Mouse (Mus musculus) c-Kit-negative CD71-positive TER-119-positive erythroid progenitor cells, embryonic 14.5 days (primary cell): ENCODE measurements around the gene Elf2.

Experiments used
- DNase-seq: peaks from one replicate; pipeline ENCODE4 v3.0.0-alpha.2; 2013; ENCODE audit warnings: low read depth, low spot score

Gene Elf2

GRCm38 (mm10) chr3:51284375-51284774 is 56.1 kb downstream of the Elf2 start:
- DNase-seq, result no peak

GRCm38 (mm10) chr3:51281727-51282126 is 58.7 kb downstream of the Elf2 start:
- no peak for DNase-seq

- no peak for DNase-seq
These were observed 62.0 kb downstream of the Elf2 start for GRCm38 (mm10) chr3:51278433-51278832.

GRCm38 (mm10) chr3:51277201-51278150 is 63.0 kb downstream of the Elf2 start:
- no peak for DNase-seq

- DNase-seq, result no peak
These were observed 63.9 kb downstream of the Elf2 start for GRCm38 (mm10) chr3:51276421-51277111.

GRCm38 (mm10) chr3:51275956-51276398 is 64.5 kb downstream of the Elf2 start:
- peak; percentile 75 for DNase-seq

GRCm38 (mm10) chr3:51270069-51270817 is 70.2 kb downstream of the Elf2 start:
- DNase-seq, result no peak

GRCm38 (mm10) chr3:51268434-51268833 is 72.0 kb downstream of the Elf2 start:
- DNase-seq, result no peak

- no peak for DNase-seq
These were observed 77.5 kb downstream of the Elf2 start for GRCm38 (mm10) chr3:51262942-51263341.

GRCm38 (mm10) chr3:51258070-51258469 is 82.4 kb downstream of the Elf2 start:
- DNase-seq, result no peak

GRCm38 (mm10) chr3:51256450-51256849 is 84.0 kb downstream of the Elf2 start:
- DNase-seq, result no peak

GRCm38 (mm10) chr3:51254784-51255183 is 85.7 kb downstream of the Elf2 start:
- DNase-seq, result no peak

GRCm38 (mm10) chr3:51252689-51253402 is 87.6 kb downstream of the Elf2 start:
- no peak for DNase-seq

GRCm38 (mm10) chr3:51252223-51252622 is 88.2 kb downstream of the Elf2 start:
- no peak for DNase-seq

- DNase-seq, result no peak
These were observed 89.4 kb downstream of the Elf2 start for GRCm38 (mm10) chr3:51251057-51251456.

GRCm38 (mm10) chr3:51249866-51250265 is 90.6 kb downstream of the Elf2 start:
- DNase-seq, result no peak

GRCm38 (mm10) chr3:51249460-51249859 is 91.0 kb downstream of the Elf2 start:
- no peak for DNase-seq

- DNase-seq, result no peak
These were observed 91.9 kb downstream of the Elf2 start for GRCm38 (mm10) chr3:51248600-51248999.

- DNase-seq, result no peak
These were observed 92.8 kb downstream of the Elf2 start for GRCm38 (mm10) chr3:51247704-51248103.

GRCm38 (mm10) chr3:51239541-51239940 is 100.9 kb downstream of the Elf2 start:
- no peak for DNase-seq

- no peak for DNase-seq
These were observed 101.9 kb downstream of the Elf2 start for GRCm38 (mm10) chr3:51238515-51238914.
